Mouse (Mus musculus) hematopoietic multipotent progenitor cell, adult 10-12 weeks (in vitro differentiated cells): ENCODE results near the gene Cstf3. TPM values are rescaled to one million over a fixed set of nuclear protein-coding genes. Genes with fewer than 3 reads are reported as not detected.

ENCODE experiments used
- polyA plus RNA-seq: library from polyadenylated mRNA; stranded (reverse); fragments of >175 nt; gene quantifications from 2 replicates; pipeline ENCODE4 v1.2.3, GENCODE M21; 2012; ENCODE audit warnings: low replicate concordance

Cstf3 gene
- polyA plus RNA-seq = 2.9 and 6.9 TPM in 2 replicates

GRCm38 (mm10) chr2:104590068-104590828 lies at the start of gene Cstf3:
Cstf3 (plus strand) TSS chr2:104590523.

GRCm38 (mm10) chr2:104711585-104712485 lies 121.5 kb downstream of the Cstf3 start, which contains the start of gene Tcp11l1:
Tcp11l1 (minus strand) TSS chr2:104712169.

Other genes with a start within 250 kb of the Cstf3 start
- gene D430041D05Rik, start 179.5 kb upstream of the Cstf3 start, polyA plus RNA-seq = 0.02 and 0.03 TPM in 2 replicates
- 13.9 and 28.8 TPM in 2 replicates for gene Hipk3, start 96.1 kb upstream of the Cstf3 start, polyA plus RNA-seq
- 3.3 and 5.8 TPM in 2 replicates for gene Tcp11l1, start 121.6 kb downstream of the Cstf3 start, polyA plus RNA-seq
- gene Pin1rt1, start 125.9 kb downstream of the Cstf3 start, polyA plus RNA-seq = not detected in 2 replicates
- gene Depdc7, start 152.4 kb downstream of the Cstf3 start, polyA plus RNA-seq = 0.84 and 1.3 TPM in 2 replicates
- 0.86 and 1.1 TPM in 2 replicates for gene Qser1, start 226.2 kb downstream of the Cstf3 start, polyA plus RNA-seq